In genomic region chr11:74496581-74496980, GRCm38 (mm10) we compare ENCODE assay signal across 31 mouse cellular contexts.
"Had no signal": no experiment of that assay in that cellular context is flagged by ENCODE, and none has a peak within 500 bp of the region (broad histone marks: within the 10 kb centered on the region; RNA-seq: fewer than 3 reads in every experiment).

No protein-coding gene starts in this region.

- H3K27me3 ChIP-seq: limb, embryonic 12.5 days; limb, embryonic 13.5 days; limb, embryonic 15.5 days; lung, embryonic 15.5 days; midbrain, embryonic 12.5 days; midbrain, embryonic 13.5 days; midbrain, embryonic 15.5 days had no signal

- H3K9me3 ChIP-seq: limb, embryonic 10.5 days; limb, embryonic 12.5 days; limb, embryonic 13.5 days; limb, embryonic 15.5 days; liver, embryonic 12.5 days; liver, embryonic 13.5 days; liver, embryonic 15.5 days; lung, embryonic 15.5 days; megakaryocyte, embryonic 14.5 days; midbrain, embryonic 10.5 days; midbrain, embryonic 12.5 days; midbrain, embryonic 13.5 days; midbrain, embryonic 15.5 days had no signal

- H3K27ac ChIP-seq: limb, embryonic 10.5 days; limb, embryonic 12.5 days; limb, embryonic 13.5 days; limb, embryonic 15.5 days; liver, embryonic 12.5 days; liver, embryonic 13.5 days; liver, embryonic 14.5 days; liver, embryonic 15.5 days; lung, embryonic 15.5 days; macrophage; midbrain, embryonic 10.5 days; midbrain, embryonic 12.5 days; midbrain, embryonic 13.5 days; midbrain, embryonic 15.5 days had no signal

- H3K4me1 ChIP-seq: limb, embryonic 15.5 days; midbrain, embryonic 12.5 days had no signal

- H3K36me3 ChIP-seq: limb, embryonic 10.5 days; limb, embryonic 12.5 days; limb, embryonic 13.5 days; limb, embryonic 15.5 days; liver, embryonic 12.5 days; liver, embryonic 13.5 days; liver, embryonic 15.5 days; lung, embryonic 15.5 days; midbrain, embryonic 10.5 days; midbrain, embryonic 12.5 days; midbrain, embryonic 13.5 days; midbrain, embryonic 15.5 days had no signal

- ATAC-seq: liver, embryonic 12.5 days; liver, postnatal 0 days; lung, postnatal 0 days; midbrain, embryonic 13.5 days; midbrain, embryonic 15.5 days; midbrain, embryonic 16.5 days had no signal

- H3K4me2 ChIP-seq: limb, embryonic 12.5 days; limb, embryonic 13.5 days; limb, embryonic 15.5 days; liver, embryonic 11.5 days; liver, embryonic 12.5 days; liver, embryonic 13.5 days; liver, embryonic 15.5 days; lung, embryonic 14.5 days; lung, embryonic 15.5 days; midbrain, embryonic 11.5 days; midbrain, embryonic 12.5 days; midbrain, embryonic 13.5 days; midbrain, embryonic 15.5 days had no signal

- H3K4me3 ChIP-seq: limb, embryonic 10.5 days; limb, embryonic 12.5 days; limb, embryonic 13.5 days; limb, embryonic 15.5 days; liver, embryonic 12.5 days; liver, embryonic 13.5 days; liver, embryonic 15.5 days; lung, embryonic 15.5 days; megakaryocyte, embryonic 14.5 days; midbrain, embryonic 10.5 days; midbrain, embryonic 12.5 days; midbrain, embryonic 13.5 days; midbrain, embryonic 15.5 days; myocyte had no signal

- H3K9ac ChIP-seq: limb, embryonic 12.5 days; limb, embryonic 13.5 days; limb, embryonic 15.5 days; liver, embryonic 12.5 days; liver, embryonic 13.5 days; liver, embryonic 14.5 days; liver, embryonic 15.5 days; liver, postnatal 0 days; lung, embryonic 14.5 days; lung, embryonic 15.5 days; midbrain, embryonic 12.5 days; midbrain, embryonic 13.5 days; midbrain, embryonic 15.5 days had no signal

- DNase-seq: left cerebral cortex, postnatal 4 days; liver; liver, embryonic 13.5 days; liver, postnatal 0 days; lung, adult 18-20 months; lung, adult 2 months; lung, embryonic 14.5 days; lung, postnatal 10 days; lung, postnatal 14 days; lung, postnatal 36 days; lung, postnatal 4 days; midbrain, embryonic 14.5 days had no signal
